12 mouse cellular contexts compared by ENCODE assay signal in the genomic region with DNA sequence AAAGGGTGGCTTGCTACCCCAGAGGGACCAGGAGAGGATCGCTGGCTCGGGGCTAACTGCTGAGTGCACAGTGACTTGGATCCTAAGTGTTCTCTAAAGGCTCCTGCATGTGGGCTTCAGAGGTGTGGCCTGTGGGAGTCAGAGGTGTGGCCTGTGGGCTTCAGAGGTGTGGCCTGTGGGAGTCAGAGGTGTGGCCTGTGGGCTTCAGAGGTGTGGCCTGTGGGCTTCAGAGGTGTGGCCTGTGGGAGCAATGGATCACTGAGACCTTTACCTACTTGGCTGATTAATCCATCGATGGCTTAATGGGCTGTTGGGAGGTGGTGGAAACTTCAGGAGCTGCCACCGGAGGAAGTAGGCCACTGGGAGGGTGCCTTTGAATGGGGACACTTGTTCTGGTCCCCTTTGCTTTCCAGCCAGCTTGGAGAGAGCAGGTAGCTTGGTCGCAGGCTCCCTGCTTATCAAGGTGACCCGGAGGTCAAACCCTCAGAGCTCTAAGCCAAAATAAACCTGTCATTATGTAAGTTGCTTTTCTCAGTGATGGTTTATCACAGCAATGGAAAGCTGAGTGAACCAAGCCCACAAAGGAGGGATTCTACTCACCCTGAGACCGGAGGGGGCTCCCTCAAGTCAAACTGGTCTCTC. TPM values are rescaled to one million over a fixed set of nuclear protein-coding genes. Genes with fewer than 3 reads are reported as not detected.
A peak's percentile ranks its signal among the peaks of the same experiment; 100 is the strongest.
DNase-seq lines count a peak whose midpoint lies in the region; ATAC-seq lines count a peak whose summit lies in the region.
"Had no signal": no experiment of that assay in that cellular context is flagged by ENCODE, and none has a peak within 500 bp of the region (broad histone marks: within the 10 kb centered on the region; RNA-seq: fewer than 3 reads in every experiment).

No protein-coding gene starts in this region.

- no peak for ATAC-seq in forebrain, embryonic 13.5 days
- ATAC-seq in liver, embryonic 13.5 days (ENCODE audit: low read depth), result peak; percentile 66

- intact Hi-C loops in left cerebral cortex, postnatal 25 days (cut with DNase I), result no loop called here

- no peak overlapping the region for H3K4me2 ChIP-seq in forebrain, embryonic 13.5 days
- peak overlapping the region; percentile 79 for H3K4me2 ChIP-seq in liver, embryonic 13.5 days
- H3K4me2 ChIP-seq: embryonic facial prominence, embryonic 13.5 days had no signal

- H3K4me3 ChIP-seq in forebrain, embryonic 10.5 days, result no peak overlapping the region
- H3K4me3 ChIP-seq in forebrain, embryonic 13.5 days, result no peak overlapping the region
- peak overlapping the region; percentile 48 for H3K4me3 ChIP-seq in liver, embryonic 13.5 days (replicated peaks)
- H3K4me3 ChIP-seq: embryonic facial prominence, embryonic 13.5 days; layer of hippocampus, adult 2 months had no signal

- H3K27ac ChIP-seq in forebrain, embryonic 10.5 days, result 0 out of 2 replicates have a peak overlapping the region, but pooled peaks have one; percentile 66
- no peak overlapping the region for H3K27ac ChIP-seq in forebrain, embryonic 13.5 days
- peak overlapping the region; percentile 100 for H3K27ac ChIP-seq in liver, embryonic 13.5 days
- H3K27ac ChIP-seq: embryonic facial prominence, embryonic 13.5 days; layer of hippocampus, adult 2 months had no signal

- H3K4me1 ChIP-seq in forebrain, embryonic 10.5 days, result peaks cover 4% of the 10 kb centered on the region; the same call in 1 of the 2 replicates
- no peaks in the 10 kb centered on the region for H3K4me1 ChIP-seq in forebrain, embryonic 13.5 days
- H3K4me1 ChIP-seq in liver, embryonic 13.5 days (replicated peaks), result peaks cover 81% of the 10 kb centered on the region

- H3K9ac ChIP-seq in forebrain, embryonic 13.5 days, result no peak overlapping the region
- H3K9ac ChIP-seq in liver, embryonic 13.5 days, result peak overlapping the region; percentile 80
- H3K9ac ChIP-seq: embryonic facial prominence, embryonic 13.5 days had no signal

- DNase-seq in forebrain, embryonic 10.5 days (ENCODE audit: extremely low spot score, low spot score), result no peak
- peak; percentile 18 for DNase-seq in lung, postnatal 36 days
- no peak for DNase-seq in lung, postnatal 14 days
- peak; percentile 76 for DNase-seq in liver, embryonic 13.5 days
- no peak for DNase-seq in left cerebral cortex, postnatal 25 days (ENCODE audit: low spot score in 2 of 2)
- DNase-seq in right cerebral cortex, postnatal 4 days, result no peak
- no peak for DNase-seq in urinary bladder, postnatal 36 days (ENCODE audit: low spot score in 2 of 2)
- DNase-seq: gastrocnemius, postnatal 36 days had no signal

- WGBS in forebrain, embryonic 10.5 days, result 59% methylated on average over 7 of the region's 7 CpGs
- WGBS in forebrain, embryonic 13.5 days, result 55% methylated on average over 7 of the region's 7 CpGs
- 23% methylated on average over 7 of the region's 7 CpGs for WGBS in liver, embryonic 13.5 days (ENCODE audit: insufficient replicate concordance)

- H3K27me3 ChIP-seq in forebrain, embryonic 10.5 days (ENCODE audit: poor library complexity, severe bottlenecking), result no peaks in the 10 kb centered on the region
- H3K27me3 ChIP-seq in forebrain, embryonic 13.5 days, result no peaks in the 10 kb centered on the region
- peaks cover 9% of the 10 kb centered on the region; the same call in 1 of the 2 replicates for H3K27me3 ChIP-seq in liver, embryonic 13.5 days
- H3K27me3 ChIP-seq: embryonic facial prominence, embryonic 13.5 days had no signal

- H3K36me3 ChIP-seq in forebrain, embryonic 10.5 days (replicated peaks), result no peaks in the 10 kb centered on the region
- H3K36me3 ChIP-seq in forebrain, embryonic 13.5 days (ENCODE audit: poor library complexity, severe bottlenecking), result no peaks in the 10 kb centered on the region
- no peaks in the 10 kb centered on the region for H3K36me3 ChIP-seq in liver, embryonic 13.5 days
- H3K36me3 ChIP-seq: embryonic facial prominence, embryonic 13.5 days had no signal

- H3K9me3 ChIP-seq in forebrain, embryonic 10.5 days, result no peaks in the 10 kb centered on the region
- no peaks in the 10 kb centered on the region for H3K9me3 ChIP-seq in forebrain, embryonic 13.5 days (replicated peaks)
- H3K9me3 ChIP-seq in liver, embryonic 13.5 days (replicated peaks), result no peaks in the 10 kb centered on the region
- H3K9me3 ChIP-seq: embryonic facial prominence, embryonic 13.5 days had no signal

RNA-seq across cellular contexts. Expression of a gene that starts 14.7 kb away (rescaled TPM):
- polyA plus RNA-seq in forebrain, embryonic 10.5 days (2016; fragmentation: Nextera tagmentation; extraction: Ambion mirVana), result 0.06 and 0.10 TPM in 2 replicates
- polyA plus RNA-seq in forebrain, embryonic 13.5 days (2015; fragmentation: Nextera tagmentation; extraction: Ambion mirVana), result 0.09 TPM in 1 of 2 replicates, not detected in the other
- 0.03 and 0.06 TPM in 2 replicates for polyA plus RNA-seq in liver, embryonic 13.5 days (2015; fragmentation: Nextera tagmentation; extraction: Ambion mirVana)
- not detected for total RNA-seq in left cerebral cortex, postnatal 25 days (2021)
- total RNA-seq: layer of hippocampus, adult 2 months had no signal
- polyA plus RNA-seq: neural tube, embryonic 14.5 days had no signal

RNA-seq across cellular contexts. Expression of a gene that starts 45.9 kb away (rescaled TPM):
- polyA plus RNA-seq in forebrain, embryonic 10.5 days (2016; fragmentation: Nextera tagmentation; extraction: Ambion mirVana), result 0.30 and 0.66 TPM in 2 replicates
- polyA plus RNA-seq in forebrain, embryonic 13.5 days (2015; fragmentation: Nextera tagmentation; extraction: Ambion mirVana), result 0.06 and 0.12 TPM in 2 replicates
- polyA plus RNA-seq in liver, embryonic 13.5 days (2015; fragmentation: Nextera tagmentation; extraction: Ambion mirVana), result 1.9 and 2.4 TPM in 2 replicates
- total RNA-seq in left cerebral cortex, postnatal 25 days (2021), result 10 to 100 TPM in 1 of 2 experiments, 1 to 10 TPM in 1; 9.5 to 12.1 TPM

RNA-seq across cellular contexts. Expression of a gene that starts 49.8 kb away (rescaled TPM):
- polyA plus RNA-seq in forebrain, embryonic 10.5 days (2016; fragmentation: Nextera tagmentation; extraction: Ambion mirVana), result 0.16 and 0.23 TPM in 2 replicates
- 0.05 TPM in 1 of 2 replicates, not detected in the other for polyA plus RNA-seq in forebrain, embryonic 13.5 days (2015; fragmentation: Nextera tagmentation; extraction: Ambion mirVana)
- 0.21 and 0.23 TPM in 2 replicates for polyA plus RNA-seq in liver, embryonic 13.5 days (2015; fragmentation: Nextera tagmentation; extraction: Ambion mirVana)
- total RNA-seq in left cerebral cortex, postnatal 25 days (2021), result not detected
- total RNA-seq: layer of hippocampus, adult 2 months had no signal
- polyA plus RNA-seq: neural tube, embryonic 14.5 days had no signal

Comparison
In these comparisons a context has a peak if more than half of its experiments do, and no peak if none do; other contexts are left out.
1. DNase-seq: peak in lung, postnatal 36 days (single experiment) and liver, embryonic 13.5 days (single experiment); none in forebrain, embryonic 10.5 days (single experiment), lung, postnatal 14 days (single experiment), left cerebral cortex, postnatal 25 days (0 of 2), right cerebral cortex, postnatal 4 days (single experiment) and urinary bladder, postnatal 36 days (0 of 2).